Mouse (Mus musculus): ENCODE measurements around the gene Iqgap2. TPM values are rescaled to one million over a fixed set of nuclear protein-coding genes. Genes with fewer than 3 reads are reported as not detected.

Iqgap2 gene
- polyA plus RNA-seq, 1 experiment from 2014 or later = 4.0 TPM

DNA sequence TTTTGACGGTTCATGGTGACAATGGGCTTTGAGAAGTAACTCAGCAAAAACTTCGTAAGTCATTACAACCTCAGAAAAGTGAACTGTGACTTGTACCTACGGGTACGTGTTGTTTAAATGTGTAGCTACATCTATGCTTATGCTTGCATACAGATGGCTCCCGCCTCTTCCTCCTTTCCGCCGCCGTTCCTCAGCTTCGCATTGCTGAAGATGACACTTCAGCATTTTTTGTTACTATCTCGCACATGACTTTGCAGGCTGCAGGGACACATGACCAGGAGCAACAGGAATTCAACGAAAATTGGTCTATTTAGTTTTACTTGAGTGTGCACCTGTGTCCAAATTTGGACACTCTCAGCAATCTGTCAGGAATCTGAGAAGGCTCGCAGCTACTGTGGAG, 3.1 kb downstream of the Iqgap2 start:
- no peaks in the 10 kb centered on the region for H3K27me3 ChIP-seq (replicated peaks; ENCODE audit: control insufficient read depth, insufficient read depth, low read length)
- no peak overlapping the region for H3K4me2 ChIP-seq (ENCODE audit: low read length)
- no peak for ATAC-seq
- WGBS = 88% methylated on average over 12 of the region's 12 CpGs
- H3K9me3 ChIP-seq (ENCODE audit: control insufficient read depth, low read length) = no peaks in the 10 kb centered on the region
- H3K4me1 ChIP-seq (replicated peaks; ENCODE audit: control insufficient read depth, insufficient read depth, low read length) = peaks cover 22% of the 10 kb centered on the region
- no peak overlapping the region for H3K9ac ChIP-seq (replicated peaks; ENCODE audit: low read depth, low read length)
- H3K36me3 ChIP-seq (ENCODE audit: control insufficient read depth, insufficient read depth) = no peaks in the 10 kb centered on the region
- H3K27ac ChIP-seq (ENCODE audit: low read length) = no peak overlapping the region
- no peak overlapping the region for H3K4me3 ChIP-seq (replicated peaks; ENCODE audit: low read length)

DNA sequence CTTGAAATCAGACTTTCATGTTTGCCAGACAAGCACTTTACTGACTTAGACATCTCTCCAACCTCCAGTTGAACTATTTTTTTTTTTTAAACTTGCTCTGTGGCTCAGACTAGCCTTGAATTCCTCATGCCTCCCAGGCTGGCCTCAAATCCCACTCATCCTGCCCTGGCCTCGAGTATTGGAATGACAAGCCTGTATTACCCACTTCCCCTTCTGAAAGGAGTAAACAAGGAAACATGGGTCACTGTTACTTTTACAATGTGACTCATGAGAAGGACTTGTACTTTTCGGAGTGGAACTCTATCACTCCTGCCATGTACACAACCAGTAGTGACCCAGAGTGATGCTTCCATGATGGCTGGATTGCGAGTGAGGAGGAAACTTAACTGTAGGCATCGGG, 3.6 kb downstream of the Iqgap2 start:
- no peak overlapping the region for H3K27ac ChIP-seq (ENCODE audit: low read length)
- H3K4me2 ChIP-seq (ENCODE audit: low read length) = no peak overlapping the region
- no peaks in the 10 kb centered on the region for H3K27me3 ChIP-seq (replicated peaks; ENCODE audit: control insufficient read depth, insufficient read depth, low read length)
- H3K9ac ChIP-seq (replicated peaks; ENCODE audit: low read depth, low read length) = no peak overlapping the region
- no peaks in the 10 kb centered on the region for H3K9me3 ChIP-seq (ENCODE audit: control insufficient read depth, low read length)
- H3K4me3 ChIP-seq (replicated peaks; ENCODE audit: low read length) = no peak overlapping the region
- WGBS = 80% methylated on average over 4 of the region's 4 CpGs
- peaks cover 22% of the 10 kb centered on the region for H3K4me1 ChIP-seq (replicated peaks; ENCODE audit: control insufficient read depth, insufficient read depth, low read length)
- ATAC-seq = no peak
- no peaks in the 10 kb centered on the region for H3K36me3 ChIP-seq (ENCODE audit: control insufficient read depth, insufficient read depth)

DNA sequence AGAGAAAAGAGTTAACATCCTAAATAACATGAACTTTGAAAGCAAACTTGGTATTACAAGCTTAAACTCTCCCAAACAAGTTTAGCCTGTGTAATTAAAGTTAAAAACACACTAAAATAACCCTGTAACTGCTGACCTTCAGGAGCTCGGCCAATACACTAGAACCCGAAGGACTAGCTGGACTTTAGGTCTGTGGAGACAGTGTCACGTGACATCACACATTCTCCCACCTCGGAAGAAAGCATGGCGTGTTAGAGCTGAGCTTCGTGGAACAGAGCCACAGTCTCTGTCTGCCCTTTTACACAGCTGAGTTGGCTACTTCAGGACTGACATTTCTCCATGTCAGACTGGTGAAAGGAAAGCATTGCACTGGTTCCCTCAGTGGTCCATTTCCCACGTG, 4.3 kb downstream of the Iqgap2 start:
- H3K4me1 ChIP-seq (replicated peaks; ENCODE audit: control insufficient read depth, insufficient read depth, low read length) = peaks cover 18% of the 10 kb centered on the region
- WGBS = 82% methylated on average over 7 of the region's 7 CpGs
- no peak for ATAC-seq
- no peak overlapping the region for H3K9ac ChIP-seq (replicated peaks; ENCODE audit: low read depth, low read length)
- H3K27ac ChIP-seq (ENCODE audit: low read length) = no peak overlapping the region
- H3K27me3 ChIP-seq (replicated peaks; ENCODE audit: control insufficient read depth, insufficient read depth, low read length) = no peaks in the 10 kb centered on the region
- H3K9me3 ChIP-seq (ENCODE audit: control insufficient read depth, low read length) = no peaks in the 10 kb centered on the region
- H3K4me2 ChIP-seq (ENCODE audit: low read length) = no peak overlapping the region
- H3K4me3 ChIP-seq (replicated peaks; ENCODE audit: low read length) = no peak overlapping the region
- H3K36me3 ChIP-seq (ENCODE audit: control insufficient read depth, insufficient read depth) = no peaks in the 10 kb centered on the region

DNA sequence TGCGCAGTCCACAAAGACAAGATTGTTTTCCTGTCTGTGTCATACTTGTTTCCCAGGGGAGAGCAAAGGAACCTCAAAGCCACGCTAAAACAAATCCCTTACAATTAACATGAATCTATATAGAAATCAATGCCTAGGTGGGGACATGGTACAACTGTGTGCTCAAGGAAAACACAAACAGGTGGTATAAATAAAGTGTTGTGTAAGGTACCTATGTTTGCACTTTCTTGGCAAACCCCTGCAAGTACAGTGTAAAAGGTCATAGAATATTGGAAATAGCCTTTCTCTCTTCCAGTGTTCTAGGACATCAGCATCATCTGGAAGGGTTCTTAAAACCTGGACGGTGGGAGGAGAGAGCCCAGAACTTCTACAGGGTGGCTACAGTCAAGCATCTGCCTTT, 7.3 kb downstream of the Iqgap2 start:
- Histone ChIP-seq H3K9me3 (ENCODE audit: control insufficient read depth, low read length) (no peaks in the 10 kb centered on the region), H3K27ac (ENCODE audit: low read length) (no peak overlapping the region), H3K4me2 (ENCODE audit: low read length) (no peak overlapping the region), H3K36me3 (ENCODE audit: control insufficient read depth, insufficient read depth) (no peaks in the 10 kb centered on the region), H3K27me3 (replicated peaks; ENCODE audit: control insufficient read depth, insufficient read depth, low read length) (no peaks in the 10 kb centered on the region), H3K4me1 (replicated peaks; ENCODE audit: control insufficient read depth, insufficient read depth, low read length) (no peaks in the 10 kb centered on the region), H3K9ac (replicated peaks; ENCODE audit: low read depth, low read length) (no peak overlapping the region), H3K4me3 (replicated peaks; ENCODE audit: low read length) (no peak overlapping the region)
- WGBS = 87% methylated on average over 3 of the region's 3 CpGs
- ATAC-seq = no peak

DNA sequence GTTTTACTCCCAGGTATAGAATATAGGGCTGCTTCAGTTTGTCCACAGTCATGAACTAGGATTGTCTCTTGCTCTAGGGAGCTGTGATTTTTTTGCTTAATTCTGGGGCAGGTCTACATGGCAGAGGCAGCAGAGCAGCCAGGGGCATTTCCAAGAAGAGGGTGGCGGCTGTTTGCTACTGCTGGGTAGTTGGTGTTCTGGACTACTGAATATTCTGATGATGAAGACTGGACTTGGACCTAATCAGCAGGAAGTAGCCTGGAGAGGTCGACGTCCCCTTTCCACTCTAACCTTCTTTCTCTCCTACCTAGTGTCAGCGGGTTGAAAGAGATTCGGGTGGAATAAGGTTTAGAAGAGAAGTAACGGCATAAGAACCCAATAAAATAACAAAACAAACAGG, 9.7 kb downstream of the Iqgap2 start:
- Histone ChIP-seq H3K36me3 (ENCODE audit: control insufficient read depth, insufficient read depth) (no peaks in the 10 kb centered on the region), H3K4me3 (replicated peaks; ENCODE audit: low read length) (no peak overlapping the region), H3K4me2 (ENCODE audit: low read length) (no peak overlapping the region), H3K9ac (replicated peaks; ENCODE audit: low read depth, low read length) (no peak overlapping the region), H3K9me3 (ENCODE audit: control insufficient read depth, low read length) (no peaks in the 10 kb centered on the region), H3K4me1 (replicated peaks; ENCODE audit: control insufficient read depth, insufficient read depth, low read length) (no peaks in the 10 kb centered on the region), H3K27me3 (replicated peaks; ENCODE audit: control insufficient read depth, insufficient read depth, low read length) (no peaks in the 10 kb centered on the region), H3K27ac (ENCODE audit: low read length) (no peak overlapping the region)
- no peak for ATAC-seq
- 95% methylated on average over 6 of the region's 6 CpGs for WGBS

DNA sequence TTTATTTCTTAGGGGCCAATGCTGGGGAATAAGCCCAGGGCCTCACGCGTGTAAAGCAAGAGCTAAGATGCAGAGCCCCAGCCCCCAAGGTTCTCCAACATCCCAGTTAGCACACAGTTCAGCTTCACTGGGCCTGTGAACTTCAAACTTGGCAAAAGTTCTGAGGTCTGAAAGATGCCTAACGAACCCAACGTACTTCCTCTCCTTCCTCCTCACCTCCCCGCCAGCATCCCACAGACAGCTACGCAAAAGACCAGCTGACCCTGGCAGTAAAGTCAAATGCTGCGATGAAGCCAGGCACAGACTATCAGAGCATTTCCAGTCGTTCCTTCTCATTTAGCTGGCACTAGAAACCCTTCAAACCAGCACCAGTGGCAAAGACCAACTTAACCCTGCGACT, 10.3 kb downstream of the Iqgap2 start:
- Histone ChIP-seq H3K4me3 (replicated peaks; ENCODE audit: low read length) (no peak overlapping the region), H3K36me3 (ENCODE audit: control insufficient read depth, insufficient read depth) (no peaks in the 10 kb centered on the region), H3K4me2 (ENCODE audit: low read length) (no peak overlapping the region), H3K9ac (replicated peaks; ENCODE audit: low read depth, low read length) (no peak overlapping the region), H3K4me1 (replicated peaks; ENCODE audit: control insufficient read depth, insufficient read depth, low read length) (no peaks in the 10 kb centered on the region), H3K9me3 (ENCODE audit: control insufficient read depth, low read length) (no peaks in the 10 kb centered on the region), H3K27me3 (replicated peaks; ENCODE audit: control insufficient read depth, insufficient read depth, low read length) (no peaks in the 10 kb centered on the region), H3K27ac (ENCODE audit: low read length) (no peak overlapping the region)
- WGBS = 75% methylated on average over 9 of the region's 9 CpGs
- no peak for ATAC-seq

DNA sequence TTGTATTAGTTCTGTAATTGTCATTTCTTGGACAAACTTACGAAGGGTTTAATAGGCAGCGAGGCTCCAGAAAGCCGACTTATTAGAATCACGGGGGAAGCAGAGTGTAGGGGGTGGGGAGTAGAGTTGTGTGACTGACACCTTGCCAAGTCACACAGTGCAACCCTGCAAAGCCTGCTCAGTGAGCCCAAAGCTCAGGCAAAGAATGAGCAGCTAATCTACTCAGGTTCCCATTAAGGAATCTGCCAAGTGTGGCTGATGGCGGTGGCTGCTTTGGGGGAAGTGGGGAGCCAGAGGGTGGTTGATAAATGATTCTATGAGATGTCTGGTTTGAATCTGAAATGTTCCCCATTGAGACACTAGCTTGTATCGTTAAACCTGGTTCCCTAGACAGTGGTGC, 11.1 kb downstream of the Iqgap2 start:
- H3K36me3 ChIP-seq (ENCODE audit: control insufficient read depth, insufficient read depth) = no peaks in the 10 kb centered on the region
- H3K27ac ChIP-seq (ENCODE audit: low read length) = no peak overlapping the region
- H3K9ac ChIP-seq (replicated peaks; ENCODE audit: low read depth, low read length) = 0 out of 2 replicates have a peak overlapping the region, but pooled peaks have one; percentile 11
- no peaks in the 10 kb centered on the region for H3K27me3 ChIP-seq (replicated peaks; ENCODE audit: control insufficient read depth, insufficient read depth, low read length)
- no peak overlapping the region for H3K4me3 ChIP-seq (replicated peaks; ENCODE audit: low read length)
- ATAC-seq = peak; percentile 72
- no peak overlapping the region for H3K4me2 ChIP-seq (ENCODE audit: low read length)
- 20% methylated on average over 6 of the region's 6 CpGs for WGBS
- no peaks in the 10 kb centered on the region for H3K4me1 ChIP-seq (replicated peaks; ENCODE audit: control insufficient read depth, insufficient read depth, low read length)
- H3K9me3 ChIP-seq (ENCODE audit: control insufficient read depth, low read length) = no peaks in the 10 kb centered on the region

DNA sequence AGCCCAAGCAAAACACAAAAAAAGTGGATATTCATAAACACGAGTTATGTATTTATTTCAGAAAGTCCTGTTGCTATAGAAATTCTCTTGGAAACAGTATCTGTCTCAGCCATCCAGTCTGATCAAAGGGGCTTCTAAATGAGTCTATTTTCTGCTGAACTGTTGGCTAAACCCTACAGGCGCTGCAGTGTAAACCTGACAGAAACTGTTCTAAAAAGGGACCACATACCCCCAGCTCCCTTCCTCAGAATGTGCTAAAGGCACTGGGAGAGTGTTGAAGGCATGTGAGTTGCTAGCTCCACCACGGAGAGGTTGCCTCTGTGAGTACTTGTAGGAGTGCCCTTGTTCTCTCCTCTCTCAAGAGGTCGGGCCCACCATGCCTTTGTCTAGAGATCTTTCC, 19.7 kb downstream of the Iqgap2 start:
- Histone ChIP-seq H3K36me3 (ENCODE audit: control insufficient read depth, insufficient read depth) (no peaks in the 10 kb centered on the region), H3K4me1 (replicated peaks; ENCODE audit: control insufficient read depth, insufficient read depth, low read length) (peaks cover 22% of the 10 kb centered on the region), H3K9me3 (ENCODE audit: control insufficient read depth, low read length) (no peaks in the 10 kb centered on the region), H3K27me3 (replicated peaks; ENCODE audit: control insufficient read depth, insufficient read depth, low read length) (no peaks in the 10 kb centered on the region), H3K4me2 (ENCODE audit: low read length) (no peak overlapping the region), H3K27ac (ENCODE audit: low read length) (no peak overlapping the region), H3K4me3 (replicated peaks; ENCODE audit: low read length) (no peak overlapping the region), H3K9ac (replicated peaks; ENCODE audit: low read depth, low read length) (no peak overlapping the region)
- WGBS = 47% methylated on average over 4 of the region's 4 CpGs
- ATAC-seq = no peak

DNA sequence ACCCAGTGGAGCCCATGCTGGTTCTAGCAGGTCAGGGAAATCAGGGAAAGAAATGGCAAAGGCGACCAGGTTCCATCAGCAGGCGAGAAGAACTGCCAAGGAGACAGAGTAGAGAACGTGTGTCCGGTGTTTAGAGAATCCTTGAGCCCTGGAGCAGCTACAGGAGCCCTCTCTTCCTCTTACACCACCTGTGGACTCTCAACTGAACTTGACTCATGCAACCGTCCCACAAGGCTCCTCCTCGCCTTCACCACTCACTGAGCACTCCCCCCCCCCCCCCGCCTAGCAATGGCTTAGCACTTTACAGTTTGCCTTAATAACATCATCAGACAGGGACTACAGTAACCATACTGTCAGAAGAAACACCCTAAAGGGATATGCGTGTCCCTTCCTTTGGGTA, 21.1 kb downstream of the Iqgap2 start:
- Histone ChIP-seq H3K36me3 (ENCODE audit: control insufficient read depth, insufficient read depth) (no peaks in the 10 kb centered on the region), H3K4me3 (replicated peaks; ENCODE audit: low read length) (no peak overlapping the region), H3K27ac (ENCODE audit: low read length) (no peak overlapping the region), H3K4me1 (replicated peaks; ENCODE audit: control insufficient read depth, insufficient read depth, low read length) (peaks cover 22% of the 10 kb centered on the region), H3K27me3 (replicated peaks; ENCODE audit: control insufficient read depth, insufficient read depth, low read length) (no peaks in the 10 kb centered on the region), H3K9ac (replicated peaks; ENCODE audit: low read depth, low read length) (no peak overlapping the region), H3K9me3 (ENCODE audit: control insufficient read depth, low read length) (no peaks in the 10 kb centered on the region), H3K4me2 (ENCODE audit: low read length) (no peak overlapping the region)
- 93% methylated on average over 8 of the region's 8 CpGs for WGBS
- no peak for ATAC-seq

DNA sequence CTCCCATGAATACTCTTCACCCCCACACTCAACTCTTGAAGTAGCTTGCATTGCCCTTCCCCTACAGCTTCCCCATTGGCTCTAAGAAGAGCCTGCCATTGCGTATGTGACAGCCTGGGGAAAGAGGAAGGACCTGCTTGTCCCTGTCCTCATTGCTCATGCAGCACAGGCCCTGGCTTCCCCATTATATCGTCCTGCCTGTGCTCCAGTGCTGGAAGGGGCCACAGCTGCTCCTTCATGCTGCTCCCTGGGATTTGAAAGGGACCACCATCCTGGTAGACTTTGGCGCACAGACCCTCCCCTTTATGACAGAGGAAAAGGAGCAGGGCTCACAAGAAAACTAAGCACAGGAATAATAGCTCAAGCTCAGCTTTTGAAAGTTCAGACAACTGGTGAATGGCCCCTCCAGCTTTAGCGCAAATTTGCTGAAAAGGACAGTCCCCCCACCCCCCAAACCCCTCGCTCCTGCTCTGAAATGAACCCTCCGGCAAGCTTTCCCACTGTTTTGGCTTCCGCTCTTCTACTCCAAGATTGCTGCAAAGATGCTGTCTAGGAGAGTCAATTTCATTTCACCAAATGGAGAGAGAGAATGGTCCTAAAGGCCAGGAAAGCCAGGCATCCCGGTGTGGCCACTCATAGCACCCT, 22.7 kb downstream of the Iqgap2 start:
- Histone ChIP-seq H3K4me1 (replicated peaks; ENCODE audit: control insufficient read depth, insufficient read depth, low read length) (peaks cover 22% of the 10 kb centered on the region), H3K4me3 (replicated peaks; ENCODE audit: low read length) (no peak overlapping the region; the same call in 1 of the 2 replicates)
- 4% methylated on average over 8 of the region's 8 CpGs for WGBS

More for the DNA sequence above, 22.7 kb downstream of the Iqgap2 start:
- H3K4me2 ChIP-seq (ENCODE audit: low read length) = peak overlapping the region; percentile 36
- H3K9ac ChIP-seq (replicated peaks; ENCODE audit: low read depth, low read length) = 0 out of 2 replicates have a peak overlapping the region, but pooled peaks have one; percentile 23
- H3K9me3 ChIP-seq (ENCODE audit: control insufficient read depth, low read length) = no peaks in the 10 kb centered on the region
- peak; percentile 85 for ATAC-seq
- H3K36me3 ChIP-seq (ENCODE audit: control insufficient read depth, insufficient read depth) = no peaks in the 10 kb centered on the region
- H3K27ac ChIP-seq (ENCODE audit: low read length) = peak overlapping the region; percentile 47
- no peaks in the 10 kb centered on the region for H3K27me3 ChIP-seq (replicated peaks; ENCODE audit: control insufficient read depth, insufficient read depth, low read length)
